Mouse (Mus musculus) left cerebral cortex, adult 2 months (tissue): ENCODE measurements around the gene Cdk5. TPM values are rescaled to one million over a fixed set of nuclear protein-coding genes. Genes with fewer than 3 reads are reported as not detected.

Source experiments
- DNase-seq, 2 experiments: peaks; one replicate each; pipeline ENCODE4 v3.0.0; 2021 to 2022; ENCODE audit warnings: low spot score in 2 of 2, mixed read lengths in 1 of 2; ENCODE audit errors: extremely low spot score in 1 of 2
- H3K27ac ChIP-seq: fragments of 200-600 bp; 2 replicates; pipeline ENCODE4 v1.8.1; 2022
- H3K4me3 ChIP-seq: fragments of 200-600 bp; 2 replicates; pipeline ENCODE4 v1.8.1; 2022
- CTCF ChIP-seq: fragments of 200-600 bp; IDR thresholded peaks from 2 replicates; pipeline ENCODE4 v1.8.1; 2022; ENCODE audit warnings: antibody characterized with exemption, mild to moderate bottlenecking, moderate library complexity
- intact Hi-C: fragments of 180-260 bp; cut with DNase I; formaldehyde crosslinking; loops from one replicate; pipeline ENCODE4 v1.15.1; 2025
- long read RNA-seq, 2 experiments: library from polyadenylated mRNA; stranded (forward); transcript quantifications; one replicate each; pipeline ENCODE4 v2.0.0; 2021; ENCODE audit warnings: borderline mapping rate in 2 of 2
- total RNA-seq, 2 experiments: library from RNA; stranded (reverse); gene quantifications; 2 replicates each; pipeline ENCODE4 v1.2.3; 2021

Cdk5 gene
- total RNA-seq = 100 to 1,000 TPM; 118 to 129 TPM
- long read RNA-seq, experiment 1, transcript Cdk5-201 (12 exons, 2,059 nt) = major isoform, 77 of 98 reads
- long read RNA-seq, experiment 1, partial matches to known transcripts = 5 of 98 reads
- long read RNA-seq, experiment 1, other reads (novel, unspliced or antisense) = 16 of 98 reads
- long read RNA-seq, experiment 2, transcript Cdk5-201 (12 exons, 2,059 nt) = major isoform, 61 of 75 reads
- long read RNA-seq, experiment 2, partial matches to known transcripts = 7 of 75 reads
- long read RNA-seq, experiment 2, other reads (novel, unspliced or antisense) = 7 of 75 reads

GRCm38 (mm10) chr5:24423129-24424003, at the start of gene Cdk5, which contains the start of gene Slc4a2:
Gene Cdk5 (minus strand): TSS chr5:24423530.
Gene Slc4a2 (plus strand): TSS chr5:24423837.
- TF ChIP-seq CTCF = no peak; the same call in none of the 2 replicates
- peak within 1 kb of the TSS; percentile 74 for H3K4me3 ChIP-seq
- H3K27ac ChIP-seq = peak within 1 kb of the TSS; percentile 93
- intact Hi-C loops = loop anchor here (1.0 to 2.0 kb wide), 4 partner anchors 21 to 47 kb away; partner anchors contain the start of genes Agap3 and Fastk
- peak; percentile 98 to 99 for DNase-seq

- intact Hi-C loops = loop anchor here (2.0 to 5.0 kb wide), 3 partner anchors 46 to 73 kb away; no protein-coding TSS in a partner anchor
Observed at GRCm38 (mm10) chr5:24470600-24470999, 47.3 kb upstream of the Cdk5 start.

GRCm38 (mm10) chr5:24466762-24467161, 43.4 kb upstream of the Cdk5 start:
- H3K27ac ChIP-seq = no peak overlapping the region
- no peak for TF ChIP-seq CTCF
- intact Hi-C loops = no loop called here
- no peak for DNase-seq
- no peak overlapping the region for H3K4me3 ChIP-seq

More at GRCm38 (mm10) chr5:24470600-24470999, 47.3 kb upstream of the Cdk5 start:
- Histone ChIP-seq H3K27ac (no peak overlapping the region), H3K4me3 (no peak overlapping the region)
- DNase-seq = peak; percentile 68 to 78
- TF ChIP-seq CTCF = peak; percentile 98

GRCm38 (mm10) chr5:24455613-24456012, 32.3 kb upstream of the Cdk5 start:
- no peak overlapping the region for H3K27ac ChIP-seq
- intact Hi-C loops = no loop called here
- no peak for DNase-seq

GRCm38 (mm10) chr5:24455076-24455475, 31.7 kb upstream of the Cdk5 start:
- Histone ChIP-seq H3K27ac (no peak overlapping the region), H3K4me3 (0 out of 2 replicates have a peak overlapping the region, but pooled peaks have one; percentile 4)
- intact Hi-C loops = no loop called here
- DNase-seq = no peak
- TF ChIP-seq CTCF = no peak

More at GRCm38 (mm10) chr5:24455613-24456012, 32.3 kb upstream of the Cdk5 start:
- H3K4me3 ChIP-seq = 0 out of 2 replicates have a peak overlapping the region, but pooled peaks have one; percentile 4
- TF ChIP-seq CTCF = no peak

DNA sequence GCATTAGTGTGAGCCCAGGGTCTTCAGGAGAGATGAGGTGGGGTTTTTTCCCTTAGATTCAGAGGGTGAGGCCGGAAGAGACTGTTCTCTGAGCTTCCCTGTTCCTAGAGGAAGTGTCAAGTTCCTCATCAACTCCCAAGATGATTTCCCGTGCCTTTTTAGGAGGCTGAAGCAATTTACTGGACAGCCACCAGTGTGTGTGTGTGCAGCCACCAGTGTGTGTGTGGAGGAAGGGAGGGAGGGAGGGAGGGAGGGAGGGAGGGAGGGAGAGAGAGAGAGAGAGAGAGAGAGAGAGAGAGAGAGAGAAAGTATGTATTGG, 30.6 kb upstream of the Cdk5 start:
- Histone ChIP-seq H3K4me3 (peak overlapping the region; percentile 81; the same call in 1 of the 2 replicates), H3K27ac (peak overlapping the region; percentile 95; the same call in 1 of the 2 replicates)
- intact Hi-C loops = no loop called here
- DNase-seq = no peak
- TF ChIP-seq CTCF = no peak

DNA sequence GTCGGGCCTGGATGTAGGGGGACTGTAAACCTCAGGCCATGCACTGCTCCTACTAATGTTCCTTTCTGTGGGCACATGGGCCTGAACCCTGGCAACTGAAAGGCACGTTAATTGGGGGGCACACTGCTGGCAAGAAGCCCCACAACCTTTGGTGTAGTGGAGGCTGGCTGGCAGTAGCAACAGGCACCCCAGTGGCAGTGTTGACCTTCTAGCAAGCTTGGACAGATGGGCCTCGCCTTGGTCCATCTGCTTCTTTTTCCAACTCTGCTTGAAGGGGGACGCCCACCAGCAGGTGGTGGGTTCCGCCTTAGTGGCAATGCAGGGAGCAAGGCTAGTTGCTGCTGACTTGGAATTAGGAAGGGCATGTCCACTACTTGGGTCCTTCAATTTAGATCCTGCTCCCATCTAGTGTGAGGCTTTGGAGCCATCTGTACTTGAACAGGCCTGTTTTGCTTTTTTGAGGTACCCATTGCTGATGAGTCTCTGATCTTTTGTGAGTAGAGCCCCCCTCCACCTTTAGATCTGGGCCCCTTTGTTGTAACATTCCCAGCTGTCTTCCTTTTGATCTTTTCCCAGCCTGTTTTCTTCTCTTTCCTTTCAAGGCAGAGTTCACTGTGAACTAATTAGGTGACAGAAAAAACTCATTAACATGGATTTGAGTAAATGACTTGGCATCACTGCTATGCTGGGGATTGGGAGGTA, 30.1 kb upstream of the Cdk5 start:
- TF ChIP-seq CTCF = no peak
- DNase-seq = no peak
- peak overlapping the region; percentile 81 for H3K4me3 ChIP-seq
- intact Hi-C loops = no loop called here
- H3K27ac ChIP-seq = peak overlapping the region; percentile 95

GRCm38 (mm10) chr5:24452691-24453233, 29.4 kb upstream of the Cdk5 start:
- no peak; the same call in 1 of the 2 replicates for TF ChIP-seq CTCF
- intact Hi-C loops = loop anchor here (1.0 kb wide), 1 partner anchor 29 kb away; the partner anchor contains the start of genes Cdk5 and Slc4a2
- peak overlapping the region; percentile 81 for H3K4me3 ChIP-seq
- H3K27ac ChIP-seq = peak overlapping the region; percentile 95
- DNase-seq = peak; percentile 51 to 55

GRCm38 (mm10) chr5:24452030-24452690, 28.8 kb upstream of the Cdk5 start, which contains the start of gene Agap3:
Gene Agap3 (plus strand): TSS chr5:24452177.
- H3K4me3 ChIP-seq = peak within 1 kb of the TSS; percentile 81
- DNase-seq = peak in 1 of 2 experiments; percentile 37
- intact Hi-C loops = loop anchor here (1.0 kb wide), 1 partner anchor 29 kb away; the partner anchor contains the start of genes Cdk5 and Slc4a2
- no peak for TF ChIP-seq CTCF
- H3K27ac ChIP-seq = peak within 1 kb of the TSS; percentile 95

GRCm38 (mm10) chr5:24451264-24452029, 28.1 kb upstream of the Cdk5 start:
- intact Hi-C loops = loop anchor here (1.0 kb wide), 1 partner anchor 28 kb away; the partner anchor contains the start of genes Cdk5 and Slc4a2
- peak; percentile 85 to 91 for DNase-seq
- Histone ChIP-seq H3K4me3 (peak overlapping the region; percentile 81), H3K27ac (peak overlapping the region; percentile 95)
- TF ChIP-seq CTCF = no peak; the same call in 1 of the 2 replicates
